Mouse (Mus musculus): ENCODE data around the gene Pvr. TPM values are rescaled to one million over a fixed set of nuclear protein-coding genes. Genes with fewer than 3 reads are reported as not detected.
A peak's percentile ranks its signal among the peaks of the same experiment; 100 is the strongest.
"Not testable (repeated sequence)": the region's sequence is repeated elsewhere in the genome, so short reads cannot be mapped to it uniquely, and the experiment has no call there.

Gene Pvr
- polyA plus RNA-seq, 1 experiment from 2014 or later, result 19.0 TPM

DNA sequence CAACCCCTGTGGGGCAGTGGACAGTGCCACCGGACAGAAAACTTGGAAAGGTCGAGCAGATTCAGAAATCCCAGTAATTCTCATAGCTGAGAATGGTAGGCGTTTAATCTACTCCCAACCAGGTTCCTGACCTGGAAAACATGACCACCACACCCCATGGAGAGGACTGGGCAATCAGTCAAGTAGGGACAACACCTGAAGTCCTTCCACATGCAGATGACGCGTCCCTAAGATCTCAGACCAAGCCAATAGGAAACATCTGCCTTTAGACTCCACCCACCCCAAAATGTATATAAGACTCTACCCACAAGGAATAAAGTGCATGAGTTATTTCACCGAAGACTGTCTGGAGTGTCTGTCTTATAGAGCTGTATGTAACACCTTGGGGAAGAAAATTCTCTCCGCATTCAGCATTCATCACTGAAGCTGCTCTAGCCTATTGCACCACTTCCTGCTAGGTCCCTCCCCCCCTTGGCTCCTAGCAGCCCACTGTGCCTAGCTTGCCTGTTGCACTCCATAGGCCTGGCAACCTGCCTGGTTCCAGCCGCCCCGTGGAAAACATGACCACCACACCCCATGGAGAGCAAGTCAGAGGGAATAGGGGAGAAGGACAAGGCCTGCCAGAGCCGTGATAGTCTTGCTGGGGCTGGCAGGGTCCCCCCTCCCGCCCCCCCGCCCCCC lies 18.7 kb upstream of the Pvr start:
- Histone ChIP-seq H3K36me3 (ENCODE audit: control insufficient read depth, insufficient read depth) (no peaks in the 10 kb centered on the region), H3K4me1 (ENCODE audit: control insufficient read depth, insufficient read depth, low read length) (peaks cover 30% of the 10 kb centered on the region), H3K27ac (ENCODE audit: low read length) (peak overlapping the region; percentile 83), H3K9ac (ENCODE audit: low read length) (no peak overlapping the region), H3K9me3 (replicated peaks; ENCODE audit: control insufficient read depth, low read length) (no peaks in the 10 kb centered on the region), H3K4me2 (ENCODE audit: low read depth, low read length) (peak overlapping the region; percentile 39; the same call in 1 of the 2 replicates), H3K27me3 (ENCODE audit: control insufficient read depth, insufficient read depth, low read length) (0 out of 2 replicates have a peak, but pooled peaks cover 2% of the 10 kb centered on the region), H3K4me3 (ENCODE audit: low read length) (no peak overlapping the region)
- 39% methylated on average over 11 of the region's 12 CpGs for WGBS
- peak; percentile 81 for ATAC-seq (replicated peaks; ENCODE audit: extremely low read depth, insufficient read depth, low FRiP score)

- Histone ChIP-seq H3K4me1 (ENCODE audit: control insufficient read depth, insufficient read depth, low read length) (peaks cover 43% of the 10 kb centered on the region), H3K36me3 (ENCODE audit: control insufficient read depth, insufficient read depth) (no peaks in the 10 kb centered on the region), H3K27me3 (ENCODE audit: control insufficient read depth, insufficient read depth, low read length) (0 out of 2 replicates have a peak, but pooled peaks cover 2% of the 10 kb centered on the region), H3K9ac (ENCODE audit: low read length) (no peak overlapping the region), H3K27ac (ENCODE audit: low read length) (no peak overlapping the region; the same call in 1 of the 2 replicates), H3K4me3 (ENCODE audit: low read length) (no peak overlapping the region), H3K9me3 (replicated peaks; ENCODE audit: control insufficient read depth, low read length) (no peaks in the 10 kb centered on the region), H3K4me2 (ENCODE audit: low read depth, low read length) (no peak overlapping the region)
- ATAC-seq (replicated peaks; ENCODE audit: extremely low read depth, insufficient read depth, low FRiP score), result no peak
- 74% methylated on average over 11 of the region's 11 CpGs for WGBS
These were observed 16.4 kb upstream of the Pvr start for GRCm38 (mm10) chr7:19937229-19937821.

DNA sequence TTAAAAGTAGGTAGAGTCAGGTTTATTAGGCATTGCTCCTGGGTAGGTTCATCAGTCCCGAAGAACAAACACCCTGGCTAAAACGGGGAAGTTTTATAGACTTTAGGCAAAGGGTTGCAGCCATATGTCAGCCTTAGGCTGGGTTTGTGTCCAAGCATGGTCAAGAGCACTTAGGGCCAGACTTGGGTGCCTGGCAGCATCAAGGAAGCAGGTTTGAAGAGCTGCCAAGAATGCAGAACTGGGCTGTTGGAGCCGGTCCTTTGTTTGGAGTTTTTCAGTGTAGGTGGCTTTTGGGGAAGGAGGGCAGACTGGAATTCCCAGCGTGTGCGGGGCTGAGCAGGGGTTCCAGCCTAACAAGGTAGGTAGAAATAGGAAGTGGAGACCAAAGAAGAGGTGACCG lies 15.0 kb upstream of the Pvr start:
- H3K27ac ChIP-seq (ENCODE audit: low read length), result peak overlapping the region; percentile 66
- no peaks in the 10 kb centered on the region for H3K9me3 ChIP-seq (replicated peaks; ENCODE audit: control insufficient read depth, low read length)
- H3K4me3 ChIP-seq (ENCODE audit: low read length), result no peak overlapping the region
- peaks cover 46% of the 10 kb centered on the region for H3K4me1 ChIP-seq (ENCODE audit: control insufficient read depth, insufficient read depth, low read length)
- H3K9ac ChIP-seq (ENCODE audit: low read length), result no peak overlapping the region
- no peak for ATAC-seq (replicated peaks; ENCODE audit: extremely low read depth, insufficient read depth, low FRiP score)
- no peak overlapping the region for H3K4me2 ChIP-seq (ENCODE audit: low read depth, low read length)
- WGBS, result 54% methylated on average over 6 of the region's 6 CpGs
- H3K36me3 ChIP-seq (ENCODE audit: control insufficient read depth, insufficient read depth), result no peaks in the 10 kb centered on the region
- H3K27me3 ChIP-seq (ENCODE audit: control insufficient read depth, insufficient read depth, low read length), result 0 out of 2 replicates have a peak, but pooled peaks cover 2% of the 10 kb centered on the region

- 49% methylated on average over 20 of the region's 20 CpGs for WGBS
- H3K4me3 ChIP-seq (ENCODE audit: low read length), result no peak overlapping the region
- H3K9ac ChIP-seq (ENCODE audit: low read length), result peak overlapping the region; percentile 12; the same call in 1 of the 2 replicates
- ATAC-seq (replicated peaks; ENCODE audit: extremely low read depth, insufficient read depth, low FRiP score), result no peak
- H3K27me3 ChIP-seq (ENCODE audit: control insufficient read depth, insufficient read depth, low read length), result 0 out of 2 replicates have a peak, but pooled peaks cover 2% of the 10 kb centered on the region
- peak overlapping the region; percentile 34; the same call in 1 of the 2 replicates for H3K4me2 ChIP-seq (ENCODE audit: low read depth, low read length)
- peaks cover 39% of the 10 kb centered on the region for H3K4me1 ChIP-seq (ENCODE audit: control insufficient read depth, insufficient read depth, low read length)
- H3K9me3 ChIP-seq (replicated peaks; ENCODE audit: control insufficient read depth, low read length), result no peaks in the 10 kb centered on the region
- peak overlapping the region; percentile 66 for H3K27ac ChIP-seq (ENCODE audit: low read length)
- no peaks in the 10 kb centered on the region for H3K36me3 ChIP-seq (ENCODE audit: control insufficient read depth, insufficient read depth)
These were observed 14.3 kb upstream of the Pvr start for GRCm38 (mm10) chr7:19935171-19935751.

- Histone ChIP-seq H3K27me3 (ENCODE audit: control insufficient read depth, insufficient read depth, low read length) (0 out of 2 replicates have a peak, but pooled peaks cover 2% of the 10 kb centered on the region), H3K4me3 (ENCODE audit: low read length) (peak overlapping the region; percentile 34), H3K4me2 (ENCODE audit: low read depth, low read length) (peak overlapping the region; percentile 70), H3K4me1 (ENCODE audit: control insufficient read depth, insufficient read depth, low read length) (peaks cover 33% of the 10 kb centered on the region), H3K9me3 (replicated peaks; ENCODE audit: control insufficient read depth, low read length) (no peaks in the 10 kb centered on the region), H3K9ac (ENCODE audit: low read length) (peak overlapping the region; percentile 60), H3K27ac (ENCODE audit: low read length) (peak overlapping the region; percentile 93), H3K36me3 (ENCODE audit: control insufficient read depth, insufficient read depth) (no peaks in the 10 kb centered on the region)
- WGBS, result 17% methylated on average over 21 of the region's 21 CpGs
- ATAC-seq (replicated peaks; ENCODE audit: extremely low read depth, insufficient read depth, low FRiP score), result peak; percentile 72
These were observed 12.2 kb upstream of the Pvr start for GRCm38 (mm10) chr7:19932877-19933809.

DNA sequence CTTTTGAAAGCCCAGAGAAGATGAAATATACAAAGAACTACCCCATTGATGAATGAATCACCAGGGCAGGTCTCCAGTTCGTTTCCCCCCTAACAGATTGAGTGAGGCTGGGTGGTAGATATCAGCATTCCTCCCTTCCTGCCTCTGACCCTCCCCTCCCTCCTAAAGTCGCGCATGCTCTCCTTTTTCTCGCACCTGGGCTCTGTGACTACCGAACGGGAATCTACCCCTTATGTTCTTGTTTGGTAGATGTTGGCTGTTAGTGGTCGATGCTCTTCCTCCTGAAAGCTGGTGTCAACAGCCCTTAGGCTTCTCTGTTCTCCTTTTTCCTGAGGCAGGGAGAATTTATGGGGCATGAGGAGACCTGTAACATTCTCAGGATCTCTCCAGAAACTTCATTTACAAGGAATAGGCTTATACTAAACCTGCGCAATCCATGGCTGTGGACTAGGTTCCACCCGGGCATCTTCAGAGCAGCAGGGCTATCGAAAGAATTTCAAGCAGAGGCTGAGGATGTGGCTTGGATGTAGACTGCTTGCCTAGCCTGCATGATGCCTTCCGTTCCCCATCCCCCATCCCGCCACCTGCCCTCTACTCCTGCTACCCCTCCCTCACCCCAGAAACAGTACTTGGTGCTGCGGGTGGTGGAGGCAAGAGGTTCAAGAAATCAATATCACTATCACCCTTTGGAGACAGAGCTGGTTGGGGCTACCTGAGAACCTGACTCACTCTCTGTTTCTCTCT lies 11.3 kb upstream of the Pvr start:
- Histone ChIP-seq H3K9ac (ENCODE audit: low read length) (no peak overlapping the region), H3K9me3 (replicated peaks; ENCODE audit: control insufficient read depth, low read length) (no peaks in the 10 kb centered on the region), H3K27ac (ENCODE audit: low read length) (peak overlapping the region; percentile 2; the same call in 1 of the 2 replicates), H3K27me3 (ENCODE audit: control insufficient read depth, insufficient read depth, low read length) (no peaks in the 10 kb centered on the region), H3K36me3 (ENCODE audit: control insufficient read depth, insufficient read depth) (no peaks in the 10 kb centered on the region), H3K4me1 (ENCODE audit: control insufficient read depth, insufficient read depth, low read length) (peaks cover 30% of the 10 kb centered on the region), H3K4me3 (ENCODE audit: low read length) (no peak overlapping the region), H3K4me2 (ENCODE audit: low read depth, low read length) (peak overlapping the region; percentile 70)
- no peak for ATAC-seq (replicated peaks; ENCODE audit: extremely low read depth, insufficient read depth, low FRiP score)
- 19% methylated on average over 13 of the region's 13 CpGs for WGBS

DNA sequence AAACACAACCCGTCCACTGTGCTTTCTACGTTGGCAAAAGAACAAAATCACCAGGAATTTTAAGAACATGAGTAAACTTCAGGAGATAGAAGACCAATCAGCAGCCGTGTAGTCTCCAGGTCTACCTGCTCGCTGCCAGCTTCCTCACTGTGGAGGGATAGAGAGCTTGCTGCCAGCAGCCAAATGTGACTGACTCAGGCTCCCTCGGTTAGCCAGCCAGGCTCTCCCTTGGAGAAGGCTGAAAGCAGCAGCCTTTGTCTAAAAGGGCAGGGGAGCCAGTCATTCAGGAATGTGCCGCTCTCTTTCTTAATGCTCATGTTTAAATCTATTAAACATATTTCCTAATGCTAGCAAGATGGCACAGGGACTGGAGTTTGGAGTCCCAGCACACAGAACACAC lies 9.5 kb upstream of the Pvr start:
- H3K27ac ChIP-seq (ENCODE audit: low read length); H3K36me3 ChIP-seq (ENCODE audit: control insufficient read depth, insufficient read depth); H3K9me3 ChIP-seq (replicated peaks; ENCODE audit: control insufficient read depth, low read length); H3K27me3 ChIP-seq (ENCODE audit: control insufficient read depth, insufficient read depth, low read length); H3K4me2 ChIP-seq (ENCODE audit: low read depth, low read length); H3K4me3 ChIP-seq (ENCODE audit: low read length); H3K9ac ChIP-seq (ENCODE audit: low read length); ATAC-seq (replicated peaks; ENCODE audit: extremely low read depth, insufficient read depth, low FRiP score): not testable (repeated sequence)
- WGBS, result 69% methylated on average over 6 of the region's 6 CpGs
- H3K4me1 ChIP-seq (ENCODE audit: control insufficient read depth, insufficient read depth, low read length), result peaks cover 26% of the 10 kb centered on the region

DNA sequence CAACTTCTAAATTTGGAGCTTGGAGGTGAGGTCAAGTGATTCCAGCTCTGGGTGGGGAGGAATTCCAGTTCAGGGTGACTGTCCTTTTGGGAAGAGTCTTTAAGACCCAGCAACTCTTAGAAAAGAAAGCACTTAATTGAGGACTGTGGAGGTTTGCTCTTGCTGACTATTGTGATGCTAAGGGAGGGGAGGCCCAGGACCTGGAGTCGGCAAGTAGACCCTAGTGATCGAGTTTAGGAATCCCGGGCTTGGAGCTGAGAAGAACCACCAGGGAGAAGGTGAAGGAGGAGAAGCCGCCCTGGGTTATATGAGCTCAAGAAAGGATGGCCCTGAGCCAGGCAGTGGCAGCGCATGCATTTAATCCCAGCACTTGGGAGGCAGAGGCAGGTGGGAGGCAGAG lies 7.5 kb upstream of the Pvr start:
- Histone ChIP-seq H3K4me2 (ENCODE audit: low read depth, low read length) (no peak overlapping the region), H3K27ac (ENCODE audit: low read length) (no peak overlapping the region), H3K9me3 (replicated peaks; ENCODE audit: control insufficient read depth, low read length) (no peaks in the 10 kb centered on the region), H3K4me3 (ENCODE audit: low read length) (no peak overlapping the region), H3K9ac (ENCODE audit: low read length) (no peak overlapping the region), H3K4me1 (ENCODE audit: control insufficient read depth, insufficient read depth, low read length) (peaks cover 19% of the 10 kb centered on the region), H3K27me3 (ENCODE audit: control insufficient read depth, insufficient read depth, low read length) (no peaks in the 10 kb centered on the region), H3K36me3 (ENCODE audit: control insufficient read depth, insufficient read depth) (no peaks in the 10 kb centered on the region)
- ATAC-seq (replicated peaks; ENCODE audit: extremely low read depth, insufficient read depth, low FRiP score), result no peak
- WGBS, result 80% methylated on average over 5 of the region's 5 CpGs

Data from heart, embryonic 16.5 days (tissue).